Mouse (Mus musculus) embryonic facial prominence, embryonic 11.5 days (tissue): ENCODE results near the gene Smim4. TPM values are rescaled to one million over a fixed set of nuclear protein-coding genes. Genes with fewer than 3 reads are reported as not detected.

Experiments
- ATAC-seq: fragments of 200-750 bp; cut with Nextera tagmentation; replicated peaks from 2 replicates; pipeline ENCODE4 v1.8.0; 2017; ENCODE audit warnings: low read depth; ENCODE audit not compliant: insufficient number of reproducible peaks, low FRiP score, low TSS enrichment
- DNase-seq: peaks from one replicate; pipeline ENCODE4 v3.0.0-alpha.2; 2015; ENCODE audit warnings: low spot score
- H3K27ac ChIP-seq: fragments of 300-500 bp; sonication (generic); replicated peaks from 2 replicates; pipeline ENCODE4 v1.5.1; 2014; ENCODE audit warnings: mild to moderate bottlenecking, low read depth, low read length, control low read depth
- H3K27me3 ChIP-seq: fragments of 300-500 bp; sonication (generic); 2 replicates; pipeline ENCODE4 v1.6.1; 2014; ENCODE audit warnings: mild to moderate bottlenecking, low read length, moderate library complexity, mixed read lengths; ENCODE audit not compliant: control insufficient read depth, insufficient read depth
- H3K36me3 ChIP-seq: fragments of 300-500 bp; sonication (generic); replicated peaks from 2 replicates; pipeline ENCODE4 v1.6.1; 2014; ENCODE audit warnings: low read depth, mild to moderate bottlenecking, low read length, moderate library complexity, mixed read lengths; ENCODE audit not compliant: control insufficient read depth, insufficient read depth
- H3K4me1 ChIP-seq: fragments of 300-500 bp; sonication (generic); 2 replicates; pipeline ENCODE4 v1.6.1; 2014; ENCODE audit warnings: low read length, mixed read lengths; ENCODE audit not compliant: control insufficient read depth, insufficient read depth
- H3K4me2 ChIP-seq: fragments of 300-500 bp; sonication (generic); 2 replicates; pipeline ENCODE4 v1.6.1; 2014; ENCODE audit warnings: low read depth, mild to moderate bottlenecking, control low read depth, low read length, moderate library complexity
- H3K4me3 ChIP-seq: fragments of 300-500 bp; sonication (generic); 2 replicates; pipeline ENCODE4 v1.5.1; 2014; ENCODE audit warnings: low read depth, low read length, control low read depth
- H3K9ac ChIP-seq: fragments of 300-500 bp; sonication (generic); replicated peaks from 2 replicates; pipeline ENCODE4 v1.6.1; 2014; ENCODE audit warnings: mild to moderate bottlenecking, control low read depth, low read length
- H3K9me3 ChIP-seq: fragments of 300-500 bp; sonication (generic); replicated peaks from 2 replicates; pipeline ENCODE4 v1.6.1; 2016; ENCODE audit warnings: mild to moderate bottlenecking, low read length, inconsistent platforms, mixed read lengths; ENCODE audit not compliant: control insufficient read depth
- WGBS: fragments of 180-500 bp; shearing (Covaris S2); extraction: QIAGEN DNeasy Blood & Tissue Kit; methylation state at CpG from one replicate; pipeline ENCODE4 v1.1.7; 2014; 5-methylcytosine and 5-hydroxymethylcytosine counted together
- polyA plus RNA-seq: library from polyadenylated mRNA; unstranded; fragments of >200 nt; fragmentation: Nextera tagmentation; extraction: Ambion mirVana; gene quantifications from 2 replicates; pipeline ENCODE4 v1.2.1, GENCODE M21; 2014

Smim4 gene
- polyA plus RNA-seq, 1 experiment from 2014 or later: 56.8 TPM

DNA sequence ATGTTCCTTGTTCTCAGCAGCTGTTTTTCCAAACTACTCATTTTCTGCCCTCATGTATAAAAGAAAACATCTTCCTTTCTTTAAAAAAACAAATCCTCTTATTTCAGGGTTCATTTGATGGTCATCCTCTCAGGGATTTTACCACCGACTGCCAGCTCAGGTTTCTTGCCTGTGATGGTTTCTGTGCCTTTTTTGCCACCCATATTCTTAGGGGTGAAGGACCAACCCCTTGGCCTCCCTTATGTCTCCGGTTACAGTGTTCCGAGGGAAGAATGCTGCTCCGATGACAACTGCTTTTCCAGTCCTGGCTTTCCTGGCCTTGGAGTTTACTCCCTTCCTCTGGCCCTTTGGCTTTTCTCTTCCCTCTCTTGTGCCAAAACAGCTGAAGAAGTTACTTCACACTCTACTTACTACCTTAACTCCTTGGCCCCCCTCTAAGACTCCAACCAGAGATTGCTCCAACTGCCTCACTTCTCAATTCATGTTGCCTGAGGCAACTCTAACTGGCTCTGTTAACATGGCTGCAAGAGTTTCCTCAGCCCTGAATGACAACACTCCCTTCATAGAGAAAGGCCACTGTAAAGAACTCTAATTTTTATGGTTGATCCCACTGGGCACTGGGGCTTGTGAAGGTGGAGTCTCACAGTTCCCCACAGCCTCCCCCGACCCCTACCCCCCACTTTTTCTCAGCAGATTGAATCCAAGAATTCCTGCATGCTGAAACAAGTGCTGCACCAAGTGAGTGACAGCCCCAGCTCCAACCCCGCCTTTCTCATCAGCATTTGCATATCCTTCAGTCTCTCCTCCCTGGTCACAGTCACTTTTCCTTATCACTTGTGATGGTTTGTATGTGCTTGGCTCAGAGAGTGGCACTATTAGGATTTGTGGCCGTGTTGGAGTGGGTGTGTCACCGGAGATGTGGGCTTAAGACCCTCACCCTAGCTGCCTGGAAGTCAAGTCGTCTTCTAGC, 3.4 kb downstream of the Smim4 start:
- Histone ChIP-seq H3K4me2 (no peak overlapping the region), H3K4me1 (no peaks in the 10 kb centered on the region), H3K27me3 (no peaks in the 10 kb centered on the region), H3K4me3 (no peak overlapping the region), H3K9ac (no peak overlapping the region), H3K36me3 (no peaks in the 10 kb centered on the region; the same call in 1 of the 2 replicates), H3K9me3 (no peaks in the 10 kb centered on the region), H3K27ac (peak overlapping the region; percentile 57; the same call in 1 of the 2 replicates)
- ATAC-seq (no peak), DNase-seq (peak; percentile 63)
- 46% methylated on average over 9 of the region's 9 CpGs for WGBS

DNA sequence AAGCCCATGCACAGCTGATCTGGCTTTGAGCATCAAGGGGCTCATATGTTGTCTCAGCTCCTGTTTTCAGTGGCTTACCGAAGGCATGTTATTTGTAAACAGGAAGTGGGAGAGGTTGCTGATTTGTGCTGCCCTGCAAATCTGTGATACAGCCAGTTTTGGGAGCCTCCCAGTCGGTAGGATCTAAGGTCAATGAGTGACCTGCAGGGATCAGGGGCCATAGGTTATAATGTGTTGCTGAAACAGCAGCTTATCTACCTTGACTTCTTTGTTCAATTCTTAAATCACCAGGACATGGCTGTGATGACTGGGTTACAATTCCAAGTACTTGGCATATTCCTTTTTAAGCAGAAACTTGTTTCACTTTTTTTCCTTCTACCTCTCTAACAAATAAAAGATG, 13.2 kb downstream of the Smim4 start:
- peaks cover 5% of the 10 kb centered on the region for H3K36me3 ChIP-seq
- H3K9ac ChIP-seq: no peak overlapping the region
- no peaks in the 10 kb centered on the region for H3K9me3 ChIP-seq
- WGBS: 57% methylated on average over 2 of the region's 2 CpGs
- no peak for DNase-seq
- H3K4me1 ChIP-seq: no peaks in the 10 kb centered on the region
- H3K4me3 ChIP-seq: no peak overlapping the region
- no peaks in the 10 kb centered on the region for H3K27me3 ChIP-seq
- no peak for ATAC-seq
- no peak overlapping the region for H3K4me2 ChIP-seq
- no peak overlapping the region for H3K27ac ChIP-seq

DNA sequence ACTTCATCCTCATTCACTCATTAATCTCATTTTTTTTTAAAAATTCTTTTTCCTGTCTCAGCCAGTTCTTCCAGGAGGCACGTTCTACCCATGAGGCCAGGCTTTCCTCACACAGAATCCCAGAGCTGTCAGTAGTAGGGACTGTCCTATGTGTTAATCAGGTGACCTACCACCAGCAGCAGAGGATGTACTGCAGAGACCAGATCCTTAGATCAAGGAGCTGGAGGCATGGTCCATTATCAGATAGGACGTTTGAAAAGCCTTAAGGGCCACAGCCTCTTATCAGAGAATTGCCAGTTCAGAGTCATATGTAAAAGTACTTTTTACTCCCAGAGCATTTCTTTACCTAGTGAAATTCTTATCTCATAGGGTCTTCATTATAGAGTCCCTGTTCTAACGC, 14.7 kb downstream of the Smim4 start:
- ATAC-seq (no peak), DNase-seq (no peak)
- Histone ChIP-seq H3K4me1 (no peaks in the 10 kb centered on the region), H3K9ac (no peak overlapping the region), H3K9me3 (no peaks in the 10 kb centered on the region), H3K27ac (no peak overlapping the region), H3K27me3 (no peaks in the 10 kb centered on the region), H3K36me3 (peaks cover 6% of the 10 kb centered on the region), H3K4me3 (no peak overlapping the region), H3K4me2 (no peak overlapping the region)
- WGBS: 85% methylated on average over 3 of the region's 3 CpGs

DNA sequence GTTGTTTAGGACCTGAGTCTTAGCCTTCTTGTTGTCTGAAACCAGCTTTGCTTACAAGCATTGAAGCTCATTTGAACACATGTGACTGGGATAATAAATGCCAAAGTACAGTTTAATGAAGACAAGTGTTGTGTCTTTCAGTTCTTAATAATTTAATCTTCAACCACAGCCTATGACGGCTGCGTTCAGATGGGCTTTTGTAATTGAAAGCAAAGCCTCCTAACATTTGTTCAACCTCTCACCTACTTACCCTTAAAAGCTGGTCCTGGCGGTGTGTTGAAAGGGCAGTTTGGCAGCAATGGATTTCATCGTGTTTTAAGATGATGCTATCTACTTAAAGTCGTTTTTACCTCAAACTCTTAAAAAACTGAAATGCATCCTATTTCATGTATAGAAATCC, 16.6 kb downstream of the Smim4 start:
- Histone ChIP-seq H3K27ac (no peak overlapping the region), H3K36me3 (peaks cover 6% of the 10 kb centered on the region), H3K9ac (no peak overlapping the region), H3K4me1 (no peaks in the 10 kb centered on the region), H3K4me2 (no peak overlapping the region), H3K9me3 (no peaks in the 10 kb centered on the region), H3K4me3 (no peak overlapping the region), H3K27me3 (no peaks in the 10 kb centered on the region)
- 86% methylated on average over 5 of the region's 5 CpGs for WGBS
- ATAC-seq (no peak), DNase-seq (no peak)

DNA sequence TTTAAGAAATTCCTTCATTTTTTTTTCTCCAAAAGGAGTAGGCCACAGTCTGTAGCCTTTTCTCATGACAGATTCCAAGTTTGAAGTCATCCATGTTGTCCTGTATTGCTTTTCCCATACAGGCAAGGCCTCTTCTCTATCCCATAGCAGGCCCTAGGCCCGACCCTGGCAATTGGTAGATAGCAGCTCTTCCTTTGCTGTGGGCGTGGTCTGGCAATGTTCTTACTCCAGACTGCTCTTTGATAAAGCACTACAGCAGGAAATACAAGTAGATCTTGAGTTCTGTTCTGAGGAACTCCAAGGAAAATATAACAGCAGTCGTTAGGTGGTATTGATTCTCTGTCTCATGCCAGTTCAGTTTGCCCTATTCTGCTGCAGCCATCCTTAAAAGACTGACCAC, 18.1 kb downstream of the Smim4 start:
- no peak overlapping the region for H3K4me3 ChIP-seq
- 93% methylated on average over 3 of the region's 3 CpGs for WGBS
- no peaks in the 10 kb centered on the region for H3K4me1 ChIP-seq
- H3K36me3 ChIP-seq: peaks cover 4% of the 10 kb centered on the region; the same call in 1 of the 2 replicates
- H3K27me3 ChIP-seq: no peaks in the 10 kb centered on the region
- DNase-seq (no peak), ATAC-seq (no peak)
- H3K27ac ChIP-seq: no peak overlapping the region
- H3K9ac ChIP-seq: no peak overlapping the region
- no peaks in the 10 kb centered on the region for H3K9me3 ChIP-seq
- H3K4me2 ChIP-seq: no peak overlapping the region

DNA sequence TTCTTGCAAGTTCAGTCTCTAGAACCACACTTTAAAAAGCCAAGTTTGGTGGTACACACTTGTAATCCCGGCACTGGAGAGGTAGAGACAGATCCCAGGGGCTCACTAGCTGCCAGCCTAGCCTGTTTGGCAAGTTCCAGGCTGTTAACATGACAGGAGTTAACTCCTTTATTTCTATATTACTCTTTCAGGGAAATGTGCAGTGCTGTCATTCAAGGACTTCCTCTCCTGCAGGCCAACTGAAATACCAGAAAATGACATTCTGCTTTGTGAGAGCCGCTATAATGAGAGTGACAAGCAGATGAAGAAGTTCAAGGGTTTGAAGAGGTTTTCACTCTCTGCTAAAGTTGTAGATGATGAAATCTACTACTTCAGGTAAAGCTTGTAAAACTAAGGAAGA, 23.6 kb downstream of the Smim4 start:
- Histone ChIP-seq H3K4me2 (no peak overlapping the region), H3K36me3 (peaks cover 4% of the 10 kb centered on the region; the same call in 1 of the 2 replicates), H3K9ac (no peak overlapping the region), H3K4me3 (no peak overlapping the region), H3K9me3 (no peaks in the 10 kb centered on the region), H3K4me1 (no peaks in the 10 kb centered on the region), H3K27me3 (no peaks in the 10 kb centered on the region), H3K27ac (no peak overlapping the region)
- WGBS: 92% methylated on average over 2 of the region's 2 CpGs
- DNase-seq (peak; percentile 26), ATAC-seq (no peak)

DNA sequence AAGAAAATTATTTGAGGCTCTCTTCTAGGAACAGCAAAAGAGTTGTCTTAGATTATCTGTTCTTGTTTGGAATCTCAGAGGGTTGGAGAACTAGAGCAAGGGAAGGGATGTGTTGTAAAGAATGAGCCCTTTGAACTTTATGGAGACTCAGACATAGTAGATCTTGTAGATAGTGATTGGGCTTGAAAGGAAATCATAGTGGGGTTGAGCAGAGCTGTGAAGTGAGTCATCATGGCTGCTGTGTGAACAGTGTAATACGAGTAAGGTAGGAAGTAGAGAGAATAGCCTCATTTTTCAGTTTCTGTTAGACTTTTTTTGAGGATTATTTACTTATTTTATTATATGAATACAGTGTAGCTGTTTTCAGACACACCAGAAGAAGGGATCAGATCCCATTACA, 38.8 kb downstream of the Smim4 start:
- peaks cover 7% of the 10 kb centered on the region for H3K36me3 ChIP-seq
- DNase-seq (no peak), ATAC-seq (no peak)
- H3K4me1 ChIP-seq: no peaks in the 10 kb centered on the region
- H3K4me2 ChIP-seq: no peak overlapping the region
- 91% methylated on average over 1 of the region's 1 CpGs for WGBS
- H3K9ac ChIP-seq: no peak overlapping the region
- no peak overlapping the region for H3K4me3 ChIP-seq
- no peaks in the 10 kb centered on the region for H3K9me3 ChIP-seq
- no peak overlapping the region for H3K27ac ChIP-seq
- no peaks in the 10 kb centered on the region for H3K27me3 ChIP-seq

DNA sequence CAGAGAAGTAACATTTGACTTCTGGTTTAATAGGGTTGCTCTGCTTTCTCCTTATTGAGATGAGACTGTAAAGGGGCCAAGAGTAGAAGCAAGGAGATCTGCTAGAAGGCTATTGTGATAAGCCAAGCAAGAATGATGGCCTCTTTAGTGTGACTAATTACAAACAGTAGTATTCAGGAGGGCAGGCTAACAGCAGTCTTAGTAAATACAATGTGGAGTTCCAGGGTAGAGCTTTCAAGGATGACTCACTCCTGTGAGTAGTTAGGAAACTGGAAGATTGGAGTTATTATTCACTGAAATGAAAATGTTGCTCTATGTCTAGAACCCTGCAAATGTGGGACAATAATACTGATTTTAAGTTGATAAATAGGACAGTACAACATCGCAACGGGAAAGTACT, 40.2 kb downstream of the Smim4 start:
- ATAC-seq: no peak
- no peak for DNase-seq
- Histone ChIP-seq H3K9me3 (no peaks in the 10 kb centered on the region), H3K4me3 (no peak overlapping the region), H3K36me3 (peaks cover 7% of the 10 kb centered on the region), H3K27ac (no peak overlapping the region), H3K4me1 (no peaks in the 10 kb centered on the region), H3K9ac (no peak overlapping the region), H3K27me3 (no peaks in the 10 kb centered on the region), H3K4me2 (no peak overlapping the region)
- 99% methylated on average over 2 of the region's 2 CpGs for WGBS
